Mouse (Mus musculus) layer of hippocampus, adult 18-20 months (tissue): ENCODE measurements at regions not wholly inside any gene's neighbourhood (a gene's known extent, or its start where the extent isn't known, plus 50 kb on each side); places are given as distances from the start of the nearest gene placed in this dataset.
A peak's percentile ranks its signal among the peaks of the same experiment; 100 is the strongest.

Experiments used
- DNase-seq, 2 experiments: peaks; one replicate each; pipeline ENCODE4 v3.0.0; 2022; ENCODE audit warnings: low spot score in 2 of 2

- no peak for DNase-seq
Observed at GRCm38 (mm10) chr4:66622650-66623394, 204.6 kb upstream of the Tlr4 start.

GRCm38 (mm10) chr4:66618811-66619440, 208.5 kb upstream of the Tlr4 start:
- DNase-seq = no peak

GRCm38 (mm10) chr4:66617743-66618736, 209.3 kb upstream of the Tlr4 start:
- no peak for DNase-seq

- no peak for DNase-seq
Observed at GRCm38 (mm10) chr4:66617101-66617500, 210.3 kb upstream of the Tlr4 start.

GRCm38 (mm10) chr4:66604849-66605248, 200.4 kb upstream of the Astn2 start:
- DNase-seq = no peak

GRCm38 (mm10) chr4:66598737-66599136, 194.3 kb upstream of the Astn2 start:
- no peak for DNase-seq

GRCm38 (mm10) chr4:66586647-66587046, 182.2 kb upstream of the Astn2 start:
- peak in 1 of 2 experiments; percentile 9 for DNase-seq

GRCm38 (mm10) chr4:66586166-66586565, 181.8 kb upstream of the Astn2 start:
- DNase-seq = no peak

- DNase-seq = no peak
Observed at GRCm38 (mm10) chr4:66556936-66557335, 152.5 kb upstream of the Astn2 start.

GRCm38 (mm10) chr4:66550306-66551104, 146.1 kb upstream of the Astn2 start:
- DNase-seq = no peak

- DNase-seq = no peak
Observed at GRCm38 (mm10) chr4:66542833-66543436, 138.5 kb upstream of the Astn2 start.

- no peak for DNase-seq
Observed at GRCm38 (mm10) chr4:66524456-66524855, 120.0 kb upstream of the Astn2 start.

GRCm38 (mm10) chr4:66523886-66524245, 119.5 kb upstream of the Astn2 start:
- no peak for DNase-seq

- peak in 1 of 2 experiments; percentile 35 for DNase-seq
Observed at GRCm38 (mm10) chr4:66523238-66523885, 119.0 kb upstream of the Astn2 start.

- no peak for DNase-seq
Observed at GRCm38 (mm10) chr4:66522097-66522809, 117.8 kb upstream of the Astn2 start.

- DNase-seq = no peak
Observed at GRCm38 (mm10) chr4:66520796-66521195, 116.4 kb upstream of the Astn2 start.

GRCm38 (mm10) chr4:66515815-66516214, 111.4 kb upstream of the Astn2 start:
- peak in 1 of 2 experiments; percentile 49 for DNase-seq

- no peak for DNase-seq
Observed at GRCm38 (mm10) chr4:66483496-66483895, 79.1 kb upstream of the Astn2 start.
